Mouse (Mus musculus): Measurements from ENCODE around the gene Ptprd.

DNA sequence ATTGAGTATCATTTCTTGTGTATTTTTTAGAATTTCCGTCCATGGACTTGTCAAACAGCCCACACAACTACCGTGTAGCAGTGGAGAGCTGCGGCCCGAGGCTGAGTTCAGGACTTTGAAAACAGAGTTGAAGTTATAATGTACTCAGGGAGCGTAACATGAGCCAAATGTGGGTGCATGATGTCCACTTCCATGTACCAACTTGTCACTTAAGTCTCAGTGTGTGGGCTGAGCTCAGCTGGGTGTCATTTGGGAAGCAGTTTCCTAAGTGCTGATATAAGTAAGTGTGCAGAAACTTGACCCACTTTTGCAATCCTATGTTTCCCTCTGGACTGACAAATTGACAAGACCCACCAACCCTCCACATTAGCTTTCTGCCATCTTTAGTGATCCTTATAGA lies 173.4 kb downstream of the Ptprd start:
- TF ChIP-seq EP300 (IDR thresholded peaks at IDR 0.05; ENCODE audit: low read depth) (no peak), CTCF (IDR thresholded peaks at IDR 0.05; ENCODE audit: low read depth) (no peak)
